18 mouse cellular contexts compared by ENCODE assay signal in the genomic region with DNA sequence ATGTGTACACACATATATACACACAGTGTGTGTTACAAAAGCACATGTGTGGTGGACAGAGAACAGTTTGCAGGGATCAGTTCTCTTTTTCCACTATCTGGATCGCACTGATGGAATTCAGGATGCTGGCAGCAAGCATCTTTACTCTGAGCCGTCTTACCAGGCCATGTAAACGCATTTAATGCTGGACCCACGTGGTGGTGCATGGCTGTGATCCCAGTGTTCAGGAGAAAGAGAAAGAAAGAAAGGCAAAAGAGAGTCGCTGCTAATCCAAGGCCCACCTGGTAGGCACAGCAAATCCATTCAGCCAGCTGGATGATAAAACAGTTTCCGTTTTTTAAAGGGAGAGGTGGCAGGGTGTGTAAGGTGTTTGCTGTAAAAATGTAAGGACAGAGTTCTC.
"Had no signal": no experiment of that assay in that cellular context is flagged by ENCODE, and none has a peak within 500 bp of the region (broad histone marks: within the 10 kb centered on the region; RNA-seq: fewer than 3 reads in every experiment).

No protein-coding gene starts in this region.

- H3K9me3 ChIP-seq: lung, embryonic 15.5 days; megakaryocyte, embryonic 14.5 days; midbrain, embryonic 13.5 days; midbrain, embryonic 15.5 days; neural tube, embryonic 12.5 days had no signal

- DNase-seq: liver, postnatal 0 days; lung, adult 2 months; lung, postnatal 14 days; lung, postnatal 36 days; right cerebral cortex, postnatal 14 days; right cerebral cortex, postnatal 4 days; spleen, adult 18-20 months; thymus, adult 18-20 months; thymus, postnatal 14 days; thymus, postnatal 36 days had no signal

- ATAC-seq: liver, postnatal 0 days; lung, postnatal 0 days; midbrain, embryonic 13.5 days; midbrain, embryonic 15.5 days had no signal

- H3K9ac ChIP-seq: liver, postnatal 0 days; lung, embryonic 15.5 days; midbrain, embryonic 13.5 days; midbrain, embryonic 15.5 days; neural tube, embryonic 12.5 days had no signal

- H3K27me3 ChIP-seq: lung, embryonic 15.5 days; megakaryocyte, embryonic 14.5 days; midbrain, embryonic 13.5 days; midbrain, embryonic 15.5 days; neural tube, embryonic 12.5 days had no signal

- H3K4me3 ChIP-seq: lung, embryonic 15.5 days; megakaryocyte, embryonic 14.5 days; midbrain, embryonic 13.5 days; midbrain, embryonic 15.5 days; neural tube, embryonic 12.5 days had no signal

- H3K36me3 ChIP-seq: lung, embryonic 15.5 days; midbrain, embryonic 15.5 days; neural tube, embryonic 12.5 days had no signal

- H3K4me1 ChIP-seq: lung, embryonic 15.5 days; midbrain, embryonic 15.5 days; neural tube, embryonic 12.5 days had no signal

- H3K4me2 ChIP-seq: lung, embryonic 15.5 days; midbrain, embryonic 11.5 days; midbrain, embryonic 13.5 days; midbrain, embryonic 15.5 days; neural tube, embryonic 12.5 days had no signal

- H3K27ac ChIP-seq: lung, embryonic 15.5 days; macrophage; midbrain, embryonic 13.5 days; midbrain, embryonic 15.5 days; neural tube, embryonic 12.5 days had no signal
